In the genomic region with DNA sequence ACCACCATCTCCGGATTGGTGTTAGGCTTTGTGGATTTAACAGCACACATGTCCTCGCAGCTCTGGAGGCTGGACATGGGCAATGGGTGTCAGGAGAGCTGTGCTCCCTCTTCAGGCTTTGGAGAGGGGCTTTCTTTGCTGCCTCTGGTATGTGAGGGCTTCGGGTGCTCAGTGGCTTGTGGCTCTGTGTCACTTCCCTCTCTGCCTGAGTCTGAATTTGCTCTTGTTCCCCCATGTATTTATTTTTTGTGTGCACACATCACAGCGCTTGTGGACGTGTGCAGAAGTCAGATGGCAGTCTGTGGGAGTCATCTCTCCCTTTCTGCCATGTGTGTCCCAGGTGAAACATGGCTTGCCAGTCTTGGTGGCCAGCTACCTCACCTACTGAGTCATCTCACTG, we compare ENCODE assay signal across 18 mouse cellular contexts.
DNase-seq lines count a peak whose midpoint lies in the region; ATAC-seq and TF ChIP-seq lines count a peak whose summit lies in the region.
"Had no signal": no experiment of that assay in that cellular context is flagged by ENCODE, and none has a peak within 500 bp of the region (broad histone marks: within the 10 kb centered on the region; RNA-seq: fewer than 3 reads in every experiment).

No protein-coding gene starts in this region.

- H3K27me3 ChIP-seq in forebrain, embryonic 12.5 days = no peaks in the 10 kb centered on the region
- H3K27me3 ChIP-seq in forebrain, postnatal 0 days (ENCODE audit: insufficient read depth, low read length) = no peaks in the 10 kb centered on the region
- H3K27me3 ChIP-seq in kidney, adult 2 months (replicated peaks; ENCODE audit: control insufficient read depth, insufficient read depth, low read length) = no peaks in the 10 kb centered on the region
- H3K27me3 ChIP-seq in neural tube, embryonic 13.5 days = no peaks in the 10 kb centered on the region
- no peaks in the 10 kb centered on the region for H3K27me3 ChIP-seq in splenic B cell, adult 2 months (ENCODE audit: control insufficient read depth, insufficient read depth, low read length, poor library complexity, severe bottlenecking)
- H3K27me3 ChIP-seq: heart, embryonic 13.5 days; liver, embryonic 13.5 days had no signal

- H3K4me1 ChIP-seq in forebrain, embryonic 12.5 days = peaks cover 88% of the 10 kb centered on the region
- peaks cover 63% of the 10 kb centered on the region for H3K4me1 ChIP-seq in forebrain, postnatal 0 days (ENCODE audit: insufficient read depth)
- peaks cover 42% of the 10 kb centered on the region for H3K4me1 ChIP-seq in kidney, adult 2 months (ENCODE audit: control insufficient read depth, insufficient read depth, low read length)
- peaks cover 97% of the 10 kb centered on the region for H3K4me1 ChIP-seq in neural tube, embryonic 13.5 days (replicated peaks)

- no peak overlapping the region for H3K4me2 ChIP-seq in forebrain, embryonic 12.5 days
- H3K4me2 ChIP-seq in forebrain, postnatal 0 days (ENCODE audit: low read depth) = no peak overlapping the region
- no peak overlapping the region for H3K4me2 ChIP-seq in neural tube, embryonic 13.5 days
- H3K4me2 ChIP-seq: heart, embryonic 13.5 days; liver, embryonic 13.5 days had no signal

- DNase-seq in forebrain, postnatal 0 days = no peak
- DNase-seq in kidney, adult 2 months = no peak
- DNase-seq in kidney, adult 11 months = no peak
- DNase-seq in neural tube, embryonic 10.5 days (ENCODE audit: extremely low spot score, low spot score) = no peak
- DNase-seq in splenic B cell, adult 2 months (ENCODE audit: low read depth, low spot score) = peak; percentile 54
- DNase-seq in embryo, embryonic 11 days = no peak
- DNase-seq: adrenal gland, adult 2 months; cerebellum, postnatal 14 days; gastrocnemius, postnatal 36 days; heart, postnatal 4 days; kidney, postnatal 4 days; left cerebral cortex, postnatal 4 days; liver, embryonic 13.5 days; spleen, adult 18-20 months had no signal

- no peak for TF ChIP-seq CTCF in forebrain, postnatal 0 days (IDR thresholded peaks at IDR 0.05; ENCODE audit: low read depth)
- no peak for TF ChIP-seq CTCF in kidney, adult 2 months (conservative IDR thresholded peaks at IDR 0.05; ENCODE audit: insufficient read depth, insufficient read length, low read depth, low read length)

- no peaks in the 10 kb centered on the region for H3K9me3 ChIP-seq in forebrain, embryonic 12.5 days
- H3K9me3 ChIP-seq in forebrain, postnatal 0 days (ENCODE audit: low read length) = no peaks in the 10 kb centered on the region
- H3K9me3 ChIP-seq in neural tube, embryonic 13.5 days = no peaks in the 10 kb centered on the region
- H3K9me3 ChIP-seq: liver, embryonic 13.5 days had no signal

- 88% methylated on average over 5 of the region's 5 CpGs for WGBS in forebrain, embryonic 12.5 days
- WGBS in forebrain, postnatal 0 days = 93% methylated on average over 5 of the region's 5 CpGs
- 86% methylated on average over 5 of the region's 5 CpGs for WGBS in kidney, adult 2 months
- 80% methylated on average over 5 of the region's 5 CpGs for WGBS in neural tube, embryonic 13.5 days

- no peak overlapping the region for H3K9ac ChIP-seq in forebrain, embryonic 12.5 days
- no peak overlapping the region for H3K9ac ChIP-seq in forebrain, postnatal 0 days
- H3K9ac ChIP-seq in neural tube, embryonic 13.5 days = no peak overlapping the region
- H3K9ac ChIP-seq: liver, embryonic 13.5 days had no signal

- H3K36me3 ChIP-seq in forebrain, embryonic 12.5 days (replicated peaks) = no peaks in the 10 kb centered on the region
- no peaks in the 10 kb centered on the region for H3K36me3 ChIP-seq in forebrain, postnatal 0 days (ENCODE audit: insufficient read depth)
- H3K36me3 ChIP-seq in kidney, adult 2 months (ENCODE audit: control insufficient read depth, insufficient read depth, low read length) = no peaks in the 10 kb centered on the region
- H3K36me3 ChIP-seq in neural tube, embryonic 13.5 days = no peaks in the 10 kb centered on the region
- H3K36me3 ChIP-seq in splenic B cell, adult 2 months (ENCODE audit: control insufficient read depth, insufficient read depth, low read length, poor library complexity, severe bottlenecking) = no peaks in the 10 kb centered on the region
- H3K36me3 ChIP-seq: heart, embryonic 13.5 days; liver, embryonic 13.5 days had no signal

- no peak for ATAC-seq in forebrain, embryonic 12.5 days (ENCODE audit: low FRiP score)
- ATAC-seq in forebrain, postnatal 0 days = no peak
- ATAC-seq in neural tube, embryonic 13.5 days (ENCODE audit: low read depth) = no peak
- ATAC-seq: intestine, postnatal 0 days had no signal

- H3K27ac ChIP-seq in forebrain, embryonic 12.5 days = 0 out of 2 replicates have a peak overlapping the region, but pooled peaks have one; percentile 15
- no peak overlapping the region for H3K27ac ChIP-seq in forebrain, postnatal 0 days (ENCODE audit: low read depth, low read length)
- H3K27ac ChIP-seq in kidney, adult 2 months (ENCODE audit: insufficient read depth, low read depth, low read length) = peak overlapping the region; percentile 75; the same call in 1 of the 2 replicates
- peak overlapping the region; percentile 100; the same call in 1 of the 2 replicates for H3K27ac ChIP-seq in neural tube, embryonic 13.5 days (replicated peaks)
- H3K27ac ChIP-seq: liver, embryonic 13.5 days had no signal

- H3K4me3 ChIP-seq in forebrain, embryonic 12.5 days (replicated peaks) = no peak overlapping the region
- H3K4me3 ChIP-seq in forebrain, postnatal 0 days (ENCODE audit: low read depth, low read length) = no peak overlapping the region
- H3K4me3 ChIP-seq in kidney, adult 2 months (ENCODE audit: insufficient read depth, low read depth, low read length) = no peak overlapping the region
- H3K4me3 ChIP-seq in neural tube, embryonic 13.5 days = no peak overlapping the region
- H3K4me3 ChIP-seq: heart, embryonic 13.5 days; liver, embryonic 13.5 days had no signal

- no peak for TF ChIP-seq POLR2A in kidney, adult 2 months (IDR thresholded peaks at IDR 0.05; ENCODE audit: low read depth, low read length)
